In genomic region chr13:22747524-22747923, GRCm38 (mm10) we compare ENCODE assay signal across 1 mouse cellular context.
TF ChIP-seq lines count a peak whose summit lies in the region.

No protein-coding gene starts in this region.

TF ChIP-seq in ES-E14, 5 proteins besides CTCF, POLR2A, EP300 and RAD21:
- peak; percentile 18; the same call in 1 of the 2 replicates for TF ChIP-seq ZNF384 (IDR thresholded peaks at IDR 0.05; ENCODE audit: low read depth, low read length)
- no peak for TF ChIP-seq HCFC1 (IDR thresholded peaks at IDR 0.05; ENCODE audit: borderline replicate concordance, insufficient read depth, low read length)
- peak; percentile 55; the same call in 1 of the 2 replicates for TF ChIP-seq ZC3H11A (IDR thresholded peaks at IDR 0.05; ENCODE audit: borderline replicate concordance, low read depth, low read length)
